Mouse (Mus musculus) granulocyte monocyte progenitor cell, adult 5-6 weeks (primary cell): ENCODE measurements around the gene Mtch2. TPM values are rescaled to one million over a fixed set of nuclear protein-coding genes. Genes with fewer than 3 reads are reported as not detected.

Source experiments
- ATAC-seq: replicated peaks from 2 replicates; pipeline ENCODE4 v1.8.0; 2016; ENCODE audit warnings: mild to moderate bottlenecking, moderate TSS enrichment, inconsistent platforms; ENCODE audit not compliant: poor library complexity, severe bottlenecking
- total RNA-seq, 2 experiments: library from RNA; stranded (forward) in 1 of 2; stranded (reverse) in 1 of 2; fragments of 200-712, 200-1000 nt in 1 of 2; fragments of >200 nt in 1 of 2; fragmentation: Nextera tagmentation in 1 of 2; gene quantifications; 2 replicates each; pipeline ENCODE4 v1.2.3; 2014 to 2017

Mtch2 gene
- total RNA-seq, 2 experiments from 2014 or later, result 152 to 241 TPM

DNA sequence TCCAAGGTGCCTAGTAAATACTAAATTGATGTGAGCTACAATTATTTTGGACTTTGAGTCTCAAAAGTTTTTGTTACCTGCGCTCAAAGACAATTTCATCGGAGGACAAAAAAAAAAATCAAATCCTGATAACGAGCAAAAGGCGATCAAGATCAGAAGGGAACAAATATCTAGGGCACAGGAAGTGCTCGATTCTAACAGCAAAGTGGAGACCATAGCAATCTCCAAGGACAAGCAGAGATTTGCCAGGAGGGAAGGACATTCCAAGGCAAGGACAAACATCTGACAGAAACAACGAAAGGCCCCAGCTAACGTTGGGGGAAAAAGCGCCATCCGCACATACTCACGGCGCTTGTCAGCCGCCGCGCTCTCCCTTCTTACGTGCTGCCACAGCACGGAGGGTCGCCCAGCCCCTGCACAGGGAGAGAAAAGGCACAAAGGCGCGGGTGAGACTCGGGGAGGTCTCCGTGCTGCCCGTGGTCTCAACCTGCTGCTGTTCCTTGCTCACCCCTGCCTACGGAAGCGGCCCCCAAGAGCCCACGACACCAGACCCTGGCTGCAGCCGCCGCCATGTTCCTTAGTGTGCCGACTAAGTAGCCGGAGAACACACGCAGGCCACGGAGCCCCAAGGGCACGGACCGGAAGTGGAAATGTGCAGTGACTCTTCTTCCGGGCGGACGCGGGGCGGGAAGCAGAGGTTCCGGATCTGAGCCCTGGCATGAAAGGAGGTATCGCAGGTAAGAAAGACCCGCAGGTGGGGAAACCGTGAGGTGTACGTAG, 57.3 kb downstream of the Mtch2 start, which contains the start of the genes Kbtbd4 and Ndufs3:
Gene Kbtbd4 (plus strand): TSS at position 665 of the 780 bp plus-strand sequence.
Gene Ndufs3 (minus strand): TSS at position 752 of the 780 bp plus-strand sequence.
- ATAC-seq, result peak; percentile 92

DNA sequence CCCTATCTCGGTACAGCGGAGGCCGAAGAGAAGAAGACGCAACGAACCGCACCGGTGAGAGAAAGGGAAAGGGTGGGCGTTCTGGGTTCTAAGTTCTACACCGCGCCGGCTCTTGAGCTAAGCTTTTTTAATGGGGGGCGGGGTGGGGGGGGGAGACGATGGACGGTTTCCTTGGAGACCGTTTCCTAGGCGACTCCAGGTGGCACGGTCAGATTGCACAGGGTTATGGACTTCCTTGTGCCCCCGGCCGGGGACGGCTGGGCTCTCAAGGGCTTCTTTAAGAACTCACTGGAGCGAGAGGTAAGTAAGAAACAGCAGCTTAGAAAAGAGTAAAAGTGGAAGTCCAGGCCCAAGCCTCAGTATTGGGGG, 57.9 kb downstream of the Mtch2 start:
- ATAC-seq, result peak; percentile 34; the same call in 1 of the 2 replicates

GRCm38 (mm10) chr2:90906721-90907120, 59.8 kb downstream of the Mtch2 start:
- no peak for ATAC-seq

GRCm38 (mm10) chr2:90910861-90911260, 63.9 kb downstream of the Mtch2 start:
- no peak for ATAC-seq

DNA sequence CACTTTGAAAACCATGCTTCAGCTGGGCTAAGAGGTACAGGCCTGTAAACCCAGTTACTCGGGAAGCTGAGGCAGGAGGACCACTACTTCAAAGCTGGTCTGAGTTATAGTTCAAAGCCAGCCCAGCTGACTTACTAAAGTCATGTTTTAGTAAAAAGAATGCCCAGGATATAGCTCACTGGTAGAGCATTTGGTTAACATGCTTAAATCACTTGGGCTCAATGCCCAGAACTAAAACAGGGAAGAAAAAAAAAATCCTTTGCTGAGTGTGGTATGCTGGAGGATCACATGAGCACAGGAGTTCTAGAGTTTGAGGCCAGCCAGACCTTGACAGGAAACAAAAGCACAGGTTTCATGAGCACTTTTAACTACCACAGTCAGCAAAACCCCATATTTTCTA, 64.7 kb downstream of the Mtch2 start:
- ATAC-seq, result no peak

DNA sequence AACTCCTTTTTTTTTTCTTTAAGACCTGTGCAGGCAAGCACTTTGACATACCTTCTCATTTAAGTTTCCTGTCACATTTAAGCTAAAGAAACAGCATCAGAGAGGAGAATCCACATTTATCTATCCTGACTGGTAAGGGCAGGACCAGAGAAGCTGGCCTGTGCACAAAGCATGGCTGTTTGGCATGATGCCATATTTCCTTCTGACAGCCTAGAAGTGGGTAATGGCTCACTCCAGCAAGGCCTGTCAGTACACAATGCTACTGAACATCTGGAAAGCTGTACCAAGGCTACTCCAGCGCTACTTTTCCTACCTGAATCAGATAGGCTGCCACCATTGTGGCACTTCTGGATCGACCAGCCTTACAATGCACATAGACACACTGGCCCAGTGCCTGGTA, 66.7 kb downstream of the Mtch2 start:
- no peak for ATAC-seq

DNA sequence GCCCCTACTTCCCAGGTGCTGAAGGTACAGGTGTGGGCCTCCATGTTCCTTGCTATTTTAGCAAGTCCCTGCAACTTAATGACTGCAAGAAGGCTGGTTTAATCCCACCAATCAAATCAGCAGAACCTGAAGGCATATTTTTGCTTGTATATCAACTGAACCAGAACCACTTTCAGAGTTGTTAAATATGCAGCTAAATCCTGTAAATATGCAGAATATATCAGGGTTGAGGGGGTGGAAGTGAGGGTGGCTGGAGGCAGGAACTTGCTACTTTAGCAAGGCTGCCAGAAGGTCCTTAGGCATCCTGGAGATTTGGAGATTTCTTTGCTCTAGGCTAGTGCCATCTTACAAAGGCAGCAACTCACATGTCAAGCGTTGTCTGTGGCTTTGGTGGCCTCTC, 68.6 kb downstream of the Mtch2 start:
- no peak for ATAC-seq

Other genes with a start within 250 kb of the Mtch2 start
- 54.1 and 69.9 TPM in 2 replicates for gene Nup160, start 169.9 kb upstream of the Mtch2 start, total RNA-seq (2014; fragmentation: Nextera tagmentation)
- 47.4 and 53.9 TPM in 2 replicates for gene Nup160, start 169.9 kb upstream of the Mtch2 start, total RNA-seq (2017)
- gene Fnbp4, start 101.8 kb upstream of the Mtch2 start, total RNA-seq (2014; fragmentation: Nextera tagmentation), result 96.3 and 133 TPM in 2 replicates
- gene Fnbp4, start 101.8 kb upstream of the Mtch2 start, total RNA-seq (2017), result 139 and 141 TPM in 2 replicates
- not detected in 2 replicates for gene Agbl2, start 64.4 kb upstream of the Mtch2 start, total RNA-seq (2014; fragmentation: Nextera tagmentation)
- not detected in 2 replicates for gene Agbl2, start 64.4 kb upstream of the Mtch2 start, total RNA-seq (2017)
- not detected in 2 replicates for gene C1qtnf4, start 38.7 kb downstream of the Mtch2 start, total RNA-seq (2014; fragmentation: Nextera tagmentation)
- gene C1qtnf4, start 38.7 kb downstream of the Mtch2 start, total RNA-seq (2017), result not detected in 2 replicates
- 14.4 and 16.4 TPM in 2 replicates for gene Kbtbd4, start 57.6 kb downstream of the Mtch2 start, total RNA-seq (2014; fragmentation: Nextera tagmentation)
- 18.1 and 26.1 TPM in 2 replicates for gene Kbtbd4, start 57.6 kb downstream of the Mtch2 start, total RNA-seq (2017)
- gene Ndufs3, start 57.7 kb downstream of the Mtch2 start, total RNA-seq (2014; fragmentation: Nextera tagmentation), result 159 TPM in 2 replicates
- 93.2 and 128 TPM in 2 replicates for gene Ndufs3, start 57.7 kb downstream of the Mtch2 start, total RNA-seq (2017)
- gene Celf1, start 93.2 kb downstream of the Mtch2 start, total RNA-seq (2014; fragmentation: Nextera tagmentation), result 42.2 and 46.0 TPM in 2 replicates
- 25.2 and 26.5 TPM in 2 replicates for gene Celf1, start 93.2 kb downstream of the Mtch2 start, total RNA-seq (2017)
- gene Rapsn, start 188.5 kb downstream of the Mtch2 start, total RNA-seq (2014; fragmentation: Nextera tagmentation), result 1.5 and 8.2 TPM in 2 replicates
- gene Rapsn, start 188.5 kb downstream of the Mtch2 start, total RNA-seq (2017), result 0.39 TPM in 1 of 2 replicates, not detected in the other
- 155 and 159 TPM in 2 replicates for gene Psmc3, start 206.9 kb downstream of the Mtch2 start, total RNA-seq (2014; fragmentation: Nextera tagmentation)
- gene Psmc3, start 206.9 kb downstream of the Mtch2 start, total RNA-seq (2017), result 282 TPM in 2 replicates
- gene Slc39a13, start 223.3 kb downstream of the Mtch2 start, total RNA-seq (2014; fragmentation: Nextera tagmentation), result 10.0 and 35.1 TPM in 2 replicates
- 4.8 and 9.4 TPM in 2 replicates for gene Slc39a13, start 223.3 kb downstream of the Mtch2 start, total RNA-seq (2017)
- gene Spi1, start 235.2 kb downstream of the Mtch2 start, total RNA-seq (2014; fragmentation: Nextera tagmentation), result 208 and 244 TPM in 2 replicates
- gene Spi1, start 235.2 kb downstream of the Mtch2 start, total RNA-seq (2017), result 114 and 139 TPM in 2 replicates